Mouse (Mus musculus): ENCODE data around the gene Fgl2. TPM values are rescaled to one million over a fixed set of nuclear protein-coding genes. Genes with fewer than 3 reads are reported as not detected.
"Not testable (repeated sequence)": the region's sequence is repeated elsewhere in the genome, so short reads cannot be mapped to it uniquely, and the experiment has no call there.

The Fgl2 gene
- total RNA-seq (2015) (40.7 and 48.1 TPM in 2 replicates), total RNA-seq (2017) (47.9 and 49.3 TPM in 2 replicates)

DNA sequence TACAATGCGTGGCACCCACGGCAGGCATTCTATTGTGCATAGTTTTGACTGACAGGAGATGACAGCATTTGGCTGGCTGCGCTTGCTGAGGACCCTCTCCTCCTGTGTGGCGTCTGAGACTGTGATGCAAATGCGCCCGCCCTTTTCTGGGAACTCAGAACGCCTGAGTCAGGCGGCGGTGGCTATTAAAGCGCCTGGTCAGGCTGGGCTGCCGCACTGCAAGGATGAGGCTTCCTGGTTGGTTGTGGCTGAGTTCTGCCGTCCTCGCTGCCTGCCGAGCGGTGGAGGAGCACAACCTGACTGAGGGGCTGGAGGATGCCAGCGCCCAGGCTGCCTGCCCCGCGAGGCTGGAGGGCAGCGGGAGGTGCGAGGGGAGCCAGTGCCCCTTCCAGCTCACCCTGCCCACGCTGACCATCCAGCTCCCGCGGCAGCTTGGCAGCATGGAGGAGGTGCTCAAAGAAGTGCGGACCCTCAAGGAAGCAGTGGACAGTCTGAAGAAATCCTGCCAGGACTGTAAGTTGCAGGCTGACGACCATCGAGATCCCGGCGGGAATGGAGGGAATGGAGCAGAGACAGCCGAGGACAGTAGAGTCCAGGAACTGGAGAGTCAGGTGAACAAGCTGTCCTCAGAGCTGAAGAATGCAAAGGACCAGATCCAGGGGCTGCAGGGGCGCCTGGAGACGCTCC, at the start of gene Fgl2:
TSS of gene Fgl2 (plus strand) at position 150 of the 687 bp plus-strand sequence.
- ATAC-seq (ENCODE audit: poor library complexity, severe bottlenecking): peak; percentile 96

DNA sequence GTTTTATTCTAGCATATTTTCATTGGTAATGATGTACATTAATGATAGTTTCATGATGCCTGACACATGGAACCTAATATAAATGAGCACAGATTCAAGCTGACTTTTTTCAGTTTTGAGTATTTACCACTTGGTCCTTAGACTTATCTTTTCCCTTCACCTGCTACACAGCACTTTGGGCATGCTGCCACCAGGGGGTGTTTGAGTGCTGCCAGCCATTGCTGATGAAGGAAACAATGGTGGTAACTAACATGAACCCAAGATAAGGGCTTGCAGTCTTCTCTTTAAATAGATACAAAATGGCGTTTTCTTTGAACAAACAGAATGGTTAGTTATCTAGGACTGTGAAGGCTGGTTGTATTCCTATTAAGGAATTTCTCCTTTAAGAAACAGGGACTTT, 45.9 kb upstream of the Fgl2 start:
- ATAC-seq (ENCODE audit: poor library complexity, severe bottlenecking): peak; percentile 97

DNA sequence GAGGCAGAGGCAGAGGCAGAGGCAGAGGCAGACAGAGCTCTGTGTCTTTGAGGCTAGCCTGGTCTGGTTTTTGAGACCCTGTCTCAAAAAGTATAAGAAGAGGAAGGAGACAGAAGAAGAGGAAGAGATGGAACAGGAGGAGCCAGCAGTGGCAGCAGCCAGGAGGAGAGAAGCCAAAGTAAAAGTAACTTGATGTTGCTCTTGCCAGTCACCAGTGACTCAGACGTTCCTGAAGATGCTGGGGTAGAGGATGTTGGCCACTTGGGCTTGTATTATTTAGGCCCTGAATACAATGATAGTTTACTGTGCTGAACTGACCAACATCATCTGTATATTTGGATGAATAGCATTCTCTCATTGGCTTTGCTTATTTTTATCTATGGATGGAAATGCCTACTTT, 43.9 kb upstream of the Fgl2 start:
- no peak for ATAC-seq (ENCODE audit: poor library complexity, severe bottlenecking)

- no peak for ATAC-seq (ENCODE audit: poor library complexity, severe bottlenecking)
Measured at GRCm38 (mm10) chr5:21329672-21330665, 42.5 kb upstream of the Fgl2 start.

- ATAC-seq (ENCODE audit: poor library complexity, severe bottlenecking): peak; percentile 26
Measured at GRCm38 (mm10) chr5:21331656-21332055, 40.8 kb upstream of the Fgl2 start.

- ATAC-seq (ENCODE audit: poor library complexity, severe bottlenecking): peak; percentile 96
Measured at GRCm38 (mm10) chr5:21332119-21332518, 40.3 kb upstream of the Fgl2 start.

DNA sequence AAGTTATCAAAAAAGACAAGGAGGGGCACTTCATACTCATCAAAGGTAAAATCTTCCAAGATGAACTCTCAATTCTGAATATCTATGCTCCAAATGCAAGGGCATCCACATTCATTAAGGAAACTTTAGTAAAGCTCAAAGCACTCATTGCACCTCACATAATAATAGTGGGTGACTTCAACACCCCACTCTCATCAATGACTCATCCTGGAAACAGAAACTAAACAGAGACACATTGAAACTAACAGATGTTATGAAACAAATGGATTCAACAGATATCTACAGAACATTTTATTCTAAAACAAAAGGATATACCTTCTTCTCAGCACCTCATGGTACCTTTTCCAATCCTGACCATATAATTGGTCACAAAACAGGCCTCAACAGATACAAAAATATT, 30.2 kb upstream of the Fgl2 start:
- ATAC-seq (ENCODE audit: poor library complexity, severe bottlenecking): not testable (repeated sequence)

- ATAC-seq (ENCODE audit: poor library complexity, severe bottlenecking): no peak
Measured at GRCm38 (mm10) chr5:21348366-21348765, 24.1 kb upstream of the Fgl2 start.

DNA sequence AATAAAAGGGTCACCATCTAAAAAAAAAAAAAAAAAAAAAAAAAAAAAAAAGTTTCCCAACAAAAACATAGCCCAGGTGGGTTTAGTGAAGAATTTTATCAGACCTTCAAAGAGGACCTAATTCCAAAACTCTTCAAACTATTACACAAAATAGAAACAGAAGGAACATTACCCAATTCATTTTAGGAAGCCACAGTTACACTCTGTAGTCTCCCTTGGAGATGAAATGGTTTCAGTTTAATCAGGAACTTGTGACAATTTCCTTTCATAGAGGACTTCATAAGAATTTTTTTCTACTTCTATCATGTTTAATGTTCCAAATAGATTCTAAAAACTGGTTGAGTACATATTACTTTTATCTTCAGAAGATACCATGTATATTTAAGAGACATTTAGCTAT, 20.8 kb upstream of the Fgl2 start:
- no peak for ATAC-seq (ENCODE audit: poor library complexity, severe bottlenecking)

- ATAC-seq (ENCODE audit: poor library complexity, severe bottlenecking): no peak
Measured at GRCm38 (mm10) chr5:21358648-21359047, 13.8 kb upstream of the Fgl2 start.

DNA sequence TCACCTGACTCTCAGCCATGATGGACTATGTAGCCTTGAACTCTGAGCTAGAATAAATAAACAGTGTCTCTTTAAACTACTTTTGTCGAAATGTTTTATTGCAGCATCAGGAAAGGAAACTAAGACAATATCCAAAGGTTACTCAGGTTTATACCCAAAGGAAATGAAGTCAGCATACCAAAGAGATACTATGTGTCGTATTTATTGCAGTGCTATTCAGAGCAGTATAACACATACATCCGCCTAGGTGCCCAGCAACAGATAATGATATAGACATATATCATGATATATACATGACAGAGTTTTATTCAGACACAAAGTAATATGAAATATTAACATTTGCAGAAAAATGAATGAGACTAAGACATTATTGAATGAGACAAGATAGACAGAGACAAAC, 9.1 kb upstream of the Fgl2 start:
- ATAC-seq (ENCODE audit: poor library complexity, severe bottlenecking): no peak

DNA sequence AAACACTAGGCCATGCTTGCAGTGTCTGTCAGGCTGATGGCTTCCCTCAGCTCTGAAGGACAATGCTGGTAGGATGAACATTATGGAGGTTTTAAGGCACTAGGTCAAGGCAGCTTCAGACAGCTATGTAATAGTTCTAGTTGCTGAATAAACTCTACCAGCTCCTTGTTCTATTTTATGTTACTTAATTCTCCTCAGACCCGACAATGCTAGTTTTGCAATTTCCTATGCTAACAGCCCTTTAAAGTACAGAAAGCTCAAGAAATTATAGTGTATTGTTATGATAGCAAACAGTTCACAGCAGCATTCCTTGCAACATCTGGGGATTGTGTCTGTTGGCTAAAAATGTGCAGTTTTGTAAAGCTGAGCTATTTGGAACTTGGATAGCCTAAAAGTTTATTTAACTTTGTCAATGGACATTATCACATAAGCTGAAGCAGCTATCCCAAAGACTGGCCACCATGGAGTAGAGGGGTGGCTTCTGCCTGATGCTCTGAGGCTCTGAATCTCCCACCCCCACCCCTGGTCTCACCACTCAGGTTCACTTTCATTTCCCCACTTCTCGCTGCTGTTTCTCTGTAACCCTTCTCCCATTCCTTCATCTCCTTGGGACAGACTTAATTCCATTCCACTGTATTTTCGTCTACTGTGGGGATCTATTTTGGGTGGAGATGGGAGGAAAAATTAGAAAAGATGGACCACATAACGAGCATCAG, 5.9 kb upstream of the Fgl2 start:
- peak; percentile 71 for ATAC-seq (ENCODE audit: poor library complexity, severe bottlenecking)

- ATAC-seq (ENCODE audit: poor library complexity, severe bottlenecking): peak; percentile 49
Measured at GRCm38 (mm10) chr5:21367514-21367913, 4.9 kb upstream of the Fgl2 start.

DNA sequence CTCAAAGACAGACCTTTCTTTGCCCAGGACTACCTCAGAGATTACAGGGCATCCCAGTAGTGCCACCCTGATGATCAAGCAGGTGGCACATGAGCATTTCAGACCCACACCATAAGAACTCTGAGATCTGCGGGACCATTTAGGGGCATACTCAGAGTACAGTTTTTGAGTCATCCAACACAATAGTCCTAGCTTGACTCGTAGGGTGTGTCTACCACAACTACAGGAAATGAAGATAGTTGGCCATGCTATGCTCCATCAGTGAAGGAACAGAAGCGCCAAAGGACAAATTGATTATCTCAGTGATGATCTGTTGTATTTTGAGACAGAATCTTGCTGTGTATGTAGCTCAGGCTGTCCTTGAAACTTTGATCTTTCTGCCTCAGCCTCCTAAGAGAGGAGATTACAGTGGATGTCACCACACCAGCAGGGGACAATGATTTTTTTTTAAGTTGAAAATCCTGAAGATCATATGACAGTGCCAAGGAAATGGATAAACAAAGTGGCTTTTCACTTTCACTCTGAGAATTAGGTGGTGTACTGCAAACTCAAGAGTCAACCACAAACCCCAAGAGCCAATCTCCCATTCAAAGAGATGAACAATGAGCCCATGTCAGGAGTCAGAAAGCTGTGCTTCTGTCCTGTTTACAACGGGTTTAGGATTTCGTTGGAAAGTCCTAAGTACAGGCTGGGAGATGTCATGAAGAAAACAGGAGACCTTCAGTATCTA, 2.1 kb upstream of the Fgl2 start:
- no peak for ATAC-seq (ENCODE audit: poor library complexity, severe bottlenecking)

DNA sequence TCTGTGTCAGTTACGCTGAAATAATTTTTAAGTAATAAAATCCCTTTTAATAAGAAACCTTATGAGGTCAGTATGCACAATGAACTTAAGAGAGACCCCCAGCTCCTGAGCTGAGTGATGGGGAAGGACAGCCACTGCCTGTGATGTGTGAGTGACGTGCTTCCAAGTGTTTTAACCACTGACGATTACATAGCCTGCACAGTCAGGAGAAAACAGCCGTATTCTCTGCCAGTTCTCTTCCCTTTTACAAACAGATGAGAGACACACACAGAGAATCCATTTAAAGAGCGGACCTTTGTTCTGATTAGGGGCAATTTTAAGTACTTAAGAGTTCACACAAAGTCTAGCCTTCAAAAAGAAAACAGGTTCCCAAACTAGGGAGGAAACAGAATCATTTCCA, 522 bp upstream of the Fgl2 start:
- no peak for ATAC-seq (ENCODE audit: poor library complexity, severe bottlenecking)

DNA sequence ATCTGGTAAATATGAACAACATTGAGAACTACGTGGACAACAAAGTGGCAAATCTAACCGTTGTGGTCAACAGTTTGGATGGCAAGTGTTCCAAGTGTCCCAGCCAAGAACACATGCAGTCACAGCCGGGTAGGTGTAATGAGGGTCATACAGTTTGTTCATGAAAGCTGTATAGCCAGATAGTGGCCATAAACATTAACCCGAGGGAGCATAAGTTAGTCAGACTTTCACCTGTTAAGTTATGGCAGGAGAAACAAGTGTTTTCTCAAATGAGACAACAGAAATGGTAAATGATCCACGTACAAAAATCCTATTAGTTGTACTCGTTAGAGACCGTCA, 707 bp downstream of the Fgl2 start:
- no peak for ATAC-seq (ENCODE audit: poor library complexity, severe bottlenecking)

- no peak for ATAC-seq (ENCODE audit: poor library complexity, severe bottlenecking)
Measured at GRCm38 (mm10) chr5:21376935-21377334, 4.5 kb downstream of the Fgl2 start.

DNA sequence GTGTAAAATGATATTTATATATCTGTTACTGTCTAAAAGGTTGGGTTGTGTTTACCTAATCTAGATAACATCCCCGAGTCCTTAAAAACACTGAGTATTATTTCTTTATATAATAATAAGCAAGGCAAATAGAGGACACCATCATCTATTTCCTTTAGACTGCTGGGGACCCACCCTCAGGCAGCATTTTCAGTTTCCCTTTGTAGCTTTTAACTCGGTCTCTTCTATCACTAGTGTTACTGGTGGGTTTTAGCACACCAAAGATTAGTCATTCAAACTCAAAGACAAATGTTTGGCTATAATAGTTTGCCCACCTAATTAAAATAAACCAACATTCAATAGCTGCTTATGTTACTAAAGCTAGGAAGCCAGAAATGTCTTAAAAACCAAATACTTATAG, 6.0 kb downstream of the Fgl2 start:
- ATAC-seq (ENCODE audit: poor library complexity, severe bottlenecking): no peak

DNA sequence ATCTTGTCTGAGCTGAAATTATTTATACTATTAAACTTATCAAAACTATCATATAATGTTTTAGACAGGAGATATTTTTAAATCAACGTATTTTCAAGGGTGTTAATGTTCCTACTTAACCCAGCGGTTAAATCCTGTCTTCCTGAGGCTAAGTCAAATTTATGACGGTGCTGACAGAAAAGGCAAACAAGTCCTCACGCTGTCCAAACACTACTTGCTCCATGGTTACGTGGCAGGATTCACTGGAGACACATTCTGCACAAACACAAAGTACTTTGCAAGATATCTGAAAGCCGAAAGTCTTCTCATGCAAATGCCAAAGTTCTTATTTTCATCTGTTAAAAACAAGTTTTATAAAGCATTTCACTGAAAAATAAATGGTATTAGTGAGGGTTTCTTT, 9.5 kb downstream of the Fgl2 start:
- ATAC-seq (ENCODE audit: poor library complexity, severe bottlenecking): no peak

DNA sequence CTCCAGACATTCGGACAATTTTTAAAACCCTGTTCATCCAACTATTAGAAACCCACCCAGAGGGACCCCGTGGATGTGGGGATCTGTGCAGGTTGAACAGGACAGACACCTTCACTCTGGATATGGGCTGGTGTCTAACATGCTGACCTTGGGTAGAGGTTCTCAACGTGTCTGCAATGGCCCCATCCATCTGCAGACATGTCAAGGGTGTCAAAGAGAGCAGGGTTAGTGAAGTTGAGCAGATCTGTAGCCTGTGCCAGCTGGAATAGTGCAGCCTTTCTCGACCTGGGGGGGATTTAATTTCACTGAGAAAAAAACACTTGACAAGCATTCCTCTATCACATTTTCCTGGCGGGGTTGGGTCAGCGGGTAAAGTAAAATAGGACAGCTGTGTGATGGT, 10.2 kb downstream of the Fgl2 start:
- ATAC-seq (ENCODE audit: poor library complexity, severe bottlenecking): no peak
